Mouse (Mus musculus) liver, embryonic 14.5 days (tissue): Measurements from ENCODE around the gene Amd1. TPM values are rescaled to one million over a fixed set of nuclear protein-coding genes. Genes with fewer than 3 reads are reported as not detected.
A peak's percentile ranks its signal among the peaks of the same experiment; 100 is the strongest.

Experiments used
- ATAC-seq: fragments of 200-750 bp; cut with Nextera tagmentation; 2 replicates; pipeline ENCODE4 v1.8.0; 2017; ENCODE audit warnings: moderate number of reproducible peaks, mild to moderate bottlenecking, moderate library complexity; ENCODE audit not compliant: insufficient read depth
- DNase-seq, 3 experiments: peaks; one replicate each; pipeline ENCODE4 v3.0.0-alpha.2; 2012 to 2013; ENCODE audit warnings: low read depth in 3 of 3, low spot score in 3 of 3
- H3K27ac ChIP-seq: fragments of 300-500 bp; sonication (generic); 2 replicates; pipeline ENCODE4 v1.5.1; 2014; ENCODE audit warnings: moderate library complexity, mild to moderate bottlenecking, control low read depth, inconsistent platforms
- H3K27me3 ChIP-seq: fragments of 300-500 bp; sonication (generic); 2 replicates; pipeline ENCODE4 v1.6.1; 2014; ENCODE audit warnings: mild to moderate bottlenecking, low read length, moderate library complexity; ENCODE audit not compliant: control insufficient read depth, insufficient read depth
- H3K36me3 ChIP-seq: fragments of 300-500 bp; sonication (generic); replicated peaks from 2 replicates; pipeline ENCODE4 v1.6.1; 2014; ENCODE audit warnings: low read depth; ENCODE audit not compliant: control insufficient read depth, insufficient read depth
- H3K4me1 ChIP-seq, 2 experiments: fragments of 200-500 bp in 1 of 2; fragments of 300-500 bp in 1 of 2; sonication (generic) in 1 of 2; replicated peaks; 2 replicates each; pipeline ENCODE4 v1.6.1; 2012 to 2014; ENCODE audit warnings: antibody characterized with exemption in 1 of 2, inconsistent platforms in 1 of 2, low read length in 1 of 2; ENCODE audit not compliant: control insufficient read depth in 2 of 2, insufficient read depth in 2 of 2
- H3K4me2 ChIP-seq: fragments of 300-500 bp; sonication (generic); 2 replicates; pipeline ENCODE4 v1.6.1; 2014; ENCODE audit warnings: low read depth, mild to moderate bottlenecking, control low read depth, moderate library complexity
- H3K4me3 ChIP-seq, 2 experiments: fragments of 200-500 bp in 1 of 2; fragments of 300-500 bp in 1 of 2; sonication (generic) in 1 of 2; 2 replicates each; pipeline ENCODE4 v1.5.1; 2012 to 2014; ENCODE audit warnings: low read depth in 2 of 2, low read length in 2 of 2, mild to moderate bottlenecking in 2 of 2, control low read depth in 1 of 2, inconsistent platforms in 1 of 2, moderate library complexity in 1 of 2; ENCODE audit not compliant: insufficient read depth in 1 of 2
- H3K9ac ChIP-seq: fragments of 300-500 bp; sonication (generic); replicated peaks from 2 replicates; pipeline ENCODE4 v1.6.1; 2014; ENCODE audit warnings: mild to moderate bottlenecking, control low read depth, moderate library complexity
- H3K9me3 ChIP-seq: fragments of 300-500 bp; sonication (generic); 2 replicates; pipeline ENCODE4 v1.6.1; 2016; ENCODE audit warnings: low read length, mixed read lengths; ENCODE audit not compliant: control insufficient read depth
- CTCF ChIP-seq: IDR thresholded peaks from 2 replicates; pipeline ENCODE4 v1.5.1; 2016; ENCODE audit warnings: antibody characterized with exemption, low read depth, control low read depth
- EP300 ChIP-seq: IDR thresholded peaks from 2 replicates; pipeline ENCODE4 v1.6.1; 2016; ENCODE audit warnings: antibody characterized with exemption, low read depth
- WGBS: fragments of 180-500 bp; shearing (Covaris S2); extraction: QIAGEN DNeasy Blood & Tissue Kit; methylation state at CpG from one replicate; pipeline ENCODE4 v1.1.7; 2014; ENCODE audit not compliant: insufficient replicate concordance; 5-methylcytosine and 5-hydroxymethylcytosine counted together
- polyA plus RNA-seq, 2 experiments: library from polyadenylated mRNA; depleted of rRNA in 1 of 2; stranded (reverse) in 1 of 2; unstranded in 1 of 2; fragments of >200 nt; fragmentation: Nextera tagmentation in 1 of 2; extraction: Ambion mirVana in 1 of 2; gene quantifications; 2 replicates each; pipeline versions ENCODE4 v1.2.1 to v1.2.3; 2012 to 2014

The Amd1 gene
- polyA plus RNA-seq, 2 experiments = 48.1 to 56.4 TPM

DNA sequence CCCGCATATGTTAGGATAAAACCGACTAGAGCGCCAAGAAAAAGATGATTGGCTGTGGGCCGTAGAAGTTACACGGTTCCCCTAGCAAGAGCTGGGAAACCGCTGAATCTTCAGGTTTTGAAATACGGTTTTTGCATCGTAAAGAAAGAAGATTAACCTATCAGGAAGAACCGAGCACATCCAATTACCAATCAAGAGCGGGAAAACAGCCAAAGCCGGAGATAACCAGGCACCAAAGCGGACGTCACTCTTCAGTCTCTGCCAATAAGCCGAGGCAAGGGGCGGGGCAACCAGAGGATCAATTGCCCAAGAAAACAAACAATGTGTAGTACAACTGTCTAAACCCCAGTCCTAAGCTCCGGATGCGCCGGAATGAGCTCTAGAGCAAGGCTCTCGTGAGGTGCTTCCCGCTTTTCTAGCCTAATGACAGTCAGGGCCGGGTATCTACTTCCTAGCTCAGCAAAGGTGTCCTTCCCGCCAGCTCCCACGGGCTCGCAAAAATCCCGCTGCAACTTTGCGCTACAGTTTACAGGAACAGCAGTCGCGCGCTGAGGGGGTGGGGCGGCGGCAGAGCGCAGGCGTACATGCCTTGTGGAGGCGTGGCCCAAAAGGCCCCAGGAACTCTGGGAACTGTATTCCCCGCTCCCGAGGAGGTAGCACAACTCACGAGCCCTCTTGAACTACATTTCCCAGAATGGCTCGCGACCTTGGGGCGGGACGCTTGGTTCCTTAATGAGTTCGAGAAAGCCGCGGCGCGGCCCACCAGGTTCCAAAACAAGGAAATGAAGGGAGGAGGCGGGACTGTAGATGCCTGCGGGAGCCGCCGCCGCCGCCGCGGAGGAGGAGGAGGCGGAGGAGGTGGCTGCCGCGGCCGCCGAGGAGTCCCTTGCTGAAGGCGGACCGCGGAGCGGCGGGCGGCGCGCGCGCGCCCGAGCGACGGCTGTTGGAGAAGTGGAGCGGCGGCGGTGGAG is 46.9 kb upstream of the Amd1 start:
- Histone ChIP-seq H3K9ac (peak overlapping the region; percentile 91), H3K9me3 (no peaks in the 10 kb centered on the region), H3K36me3 (no peaks in the 10 kb centered on the region), H3K4me2 (peak overlapping the region; percentile 96), H3K4me1 (peaks cover 13 to 19% of the 10 kb centered on the region in 2 experiments), H3K4me3 (peak overlapping the region; percentile 92 to 100), H3K27ac (peak overlapping the region; percentile 99), H3K27me3 (no peaks in the 10 kb centered on the region)
- ATAC-seq (peak; percentile 95), DNase-seq (peak; percentile 100)
- under 1% methylated on average over 75 of the region's 76 CpGs for WGBS
- 0 out of 2 replicates have a peak, but pooled peaks have one; percentile 18 for TF ChIP-seq EP300
- no peak for TF ChIP-seq CTCF

DNA sequence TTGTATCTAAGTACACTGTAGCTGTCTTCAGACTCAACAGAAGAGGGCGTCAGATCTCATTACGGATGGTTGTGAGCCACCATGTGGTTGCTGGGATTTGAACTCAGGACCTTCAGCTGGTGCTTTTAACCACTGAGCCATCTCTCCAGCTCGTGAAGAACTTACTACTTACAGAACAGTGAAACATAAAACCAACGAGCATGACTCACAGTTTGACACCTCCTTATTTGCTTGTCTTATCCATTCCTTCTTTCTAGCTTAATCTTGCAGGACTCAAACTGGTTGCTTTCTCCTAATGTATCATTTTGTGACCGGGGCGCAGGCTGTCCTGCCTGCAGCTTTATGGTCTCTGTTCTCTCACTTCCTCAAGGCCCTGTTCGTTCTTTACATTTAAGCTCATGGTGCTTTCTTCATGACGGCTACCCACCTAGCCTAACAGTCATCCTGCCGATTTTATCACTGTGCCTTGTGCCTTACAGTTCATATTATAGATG is 45.5 kb upstream of the Amd1 start:
- peak overlapping the region; percentile 75 for H3K9ac ChIP-seq
- H3K36me3 ChIP-seq = no peaks in the 10 kb centered on the region
- peak overlapping the region; percentile 99 for H3K27ac ChIP-seq
- ATAC-seq = no peak
- DNase-seq = no peak
- H3K4me3 ChIP-seq = peak overlapping the region; percentile 33 to 92
- H3K9me3 ChIP-seq = no peaks in the 10 kb centered on the region
- no peaks in the 10 kb centered on the region for H3K27me3 ChIP-seq
- 50% methylated on average over 9 of the region's 9 CpGs for WGBS
- peaks cover 13 to 19% of the 10 kb centered on the region in 2 experiments for H3K4me1 ChIP-seq
- peak; percentile 35 for TF ChIP-seq CTCF
- TF ChIP-seq EP300 = no peak
- peak overlapping the region; percentile 96 for H3K4me2 ChIP-seq

DNA sequence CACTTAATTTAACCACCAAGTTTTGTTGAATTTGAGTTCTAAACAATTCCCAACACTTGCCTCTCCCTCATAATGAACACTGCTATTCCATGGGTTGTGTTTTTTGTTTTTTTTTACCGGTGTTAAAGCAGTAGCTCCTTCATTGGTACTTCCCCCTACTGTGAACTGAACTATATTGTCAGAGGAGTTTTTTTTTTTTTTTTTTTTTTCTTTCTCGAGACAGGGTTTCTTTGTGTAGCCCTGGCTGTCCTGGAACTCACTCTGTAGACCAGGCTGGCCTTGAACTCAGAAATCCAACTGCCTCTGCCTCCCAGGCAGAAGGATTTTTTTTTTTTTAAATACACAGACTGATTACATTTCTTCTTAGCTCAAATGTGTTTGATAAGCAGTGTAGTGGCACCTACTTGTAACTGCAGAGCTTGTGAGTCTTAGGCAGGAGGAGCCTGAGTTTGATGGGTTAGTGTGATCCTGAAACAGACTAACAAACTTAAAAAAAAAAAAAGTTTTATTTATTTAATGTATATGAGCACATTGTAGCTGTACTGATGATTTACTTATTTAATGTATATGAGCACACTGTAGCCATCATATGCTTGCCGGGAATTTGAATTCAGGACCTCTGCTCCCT is 44.9 kb upstream of the Amd1 start:
- Histone ChIP-seq H3K9me3 (no peaks in the 10 kb centered on the region), H3K4me3 (no peak overlapping the region), H3K4me1 (peaks cover 13 to 19% of the 10 kb centered on the region in 2 experiments), H3K27me3 (no peaks in the 10 kb centered on the region), H3K36me3 (no peaks in the 10 kb centered on the region), H3K9ac (no peak overlapping the region), H3K4me2 (peak overlapping the region; percentile 96), H3K27ac (no peak overlapping the region; the same call in 1 of the 2 replicates)
- 68% methylated on average over 3 of the region's 3 CpGs for WGBS
- DNase-seq (no peak), ATAC-seq (no peak)
- TF ChIP-seq EP300 (no peak), CTCF (no peak)

DNA sequence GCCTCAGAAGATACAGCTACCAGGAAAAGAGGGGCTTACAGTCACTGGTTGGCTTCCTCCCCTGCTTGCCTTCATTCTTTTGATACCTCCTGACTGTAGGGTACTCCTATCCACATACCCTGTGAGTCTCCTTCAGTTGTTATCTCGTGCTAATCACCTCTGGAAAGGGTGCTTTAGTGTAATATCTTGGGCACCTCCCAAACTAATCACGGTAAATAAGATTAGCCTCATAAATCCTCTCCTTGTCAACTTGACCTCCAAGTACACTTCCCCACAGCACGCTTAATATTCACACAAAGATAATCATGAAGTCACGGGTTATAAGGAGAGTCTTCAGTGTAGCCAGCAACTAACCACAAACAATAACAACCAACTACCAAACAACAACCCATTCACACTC is 40.0 kb upstream of the Amd1 start:
- TF ChIP-seq CTCF (no peak), EP300 (no peak)
- Histone ChIP-seq H3K4me3 (no peak overlapping the region), H3K9ac (no peak overlapping the region), H3K4me1 (peaks cover 0 to under 1% of the 10 kb centered on the region in 2 experiments; a peak in 1 of 4 replicates), H3K4me2 (no peak overlapping the region), H3K36me3 (no peaks in the 10 kb centered on the region), H3K27ac (no peak overlapping the region), H3K27me3 (no peaks in the 10 kb centered on the region), H3K9me3 (no peaks in the 10 kb centered on the region)
- 40% methylated on average over 4 of the region's 4 CpGs for WGBS
- no peak for ATAC-seq
- DNase-seq = no peak
